Mouse (Mus musculus) embryonic facial prominence, embryonic 14.5 days (tissue): ENCODE measurements at regions not wholly inside any gene's neighbourhood (a gene's known extent, or its start where the extent isn't known, plus 50 kb on each side); places are given as distances from the start of the nearest gene placed in this dataset.

Source experiments
- ATAC-seq: fragments of 200-750 bp; cut with Nextera tagmentation; 2 replicates; pipeline ENCODE4 v1.8.0; 2017; ENCODE audit warnings: low read depth, moderate number of reproducible peaks, moderate TSS enrichment
- DNase-seq: peaks from one replicate; pipeline ENCODE4 v3.0.0-alpha.2; 2015; ENCODE audit warnings: low spot score
- H3K27ac ChIP-seq: fragments of 300-500 bp; sonication (generic); replicated peaks from 2 replicates; pipeline ENCODE4 v1.5.1; 2014; ENCODE audit warnings: low read depth, mild to moderate bottlenecking, low read length, moderate library complexity
- H3K27me3 ChIP-seq: fragments of 300-500 bp; sonication (generic); replicated peaks from 2 replicates; pipeline ENCODE4 v1.6.1; 2014; ENCODE audit warnings: low read length; ENCODE audit not compliant: control insufficient read depth, insufficient read depth
- H3K36me3 ChIP-seq: fragments of 300-500 bp; sonication (generic); 2 replicates; pipeline ENCODE4 v1.6.1; 2014; ENCODE audit warnings: low read length, mixed read lengths; ENCODE audit not compliant: control insufficient read depth, insufficient read depth
- H3K4me1 ChIP-seq: fragments of 300-500 bp; sonication (generic); 2 replicates; pipeline ENCODE4 v1.6.1; 2014; ENCODE audit warnings: antibody characterized with exemption, low read length; ENCODE audit not compliant: control insufficient read depth, insufficient read depth
- H3K4me2 ChIP-seq: fragments of 300-500 bp; sonication (generic); 2 replicates; pipeline ENCODE4 v1.6.1; 2014; ENCODE audit warnings: low read depth, mild to moderate bottlenecking, low read length, moderate library complexity, mixed read lengths
- H3K4me3 ChIP-seq: fragments of 300-500 bp; sonication (generic); 2 replicates; pipeline ENCODE4 v1.5.1; 2014; ENCODE audit warnings: low read depth, mild to moderate bottlenecking, low read length
- H3K9ac ChIP-seq: fragments of 300-500 bp; sonication (generic); 2 replicates; pipeline ENCODE4 v1.6.1; 2014; ENCODE audit warnings: low read depth, mild to moderate bottlenecking, low read length, moderate library complexity, mixed read lengths
- H3K9me3 ChIP-seq: fragments of 300-500 bp; sonication (generic); 2 replicates; pipeline ENCODE4 v1.6.1; 2016; ENCODE audit warnings: low read length; ENCODE audit not compliant: control insufficient read depth
- WGBS: fragments of 180-500 bp; shearing (Covaris S2); extraction: QIAGEN DNeasy Blood & Tissue Kit; methylation state at CpG from one replicate; pipeline ENCODE4 v1.1.7; 2014; 5-methylcytosine and 5-hydroxymethylcytosine counted together

DNA sequence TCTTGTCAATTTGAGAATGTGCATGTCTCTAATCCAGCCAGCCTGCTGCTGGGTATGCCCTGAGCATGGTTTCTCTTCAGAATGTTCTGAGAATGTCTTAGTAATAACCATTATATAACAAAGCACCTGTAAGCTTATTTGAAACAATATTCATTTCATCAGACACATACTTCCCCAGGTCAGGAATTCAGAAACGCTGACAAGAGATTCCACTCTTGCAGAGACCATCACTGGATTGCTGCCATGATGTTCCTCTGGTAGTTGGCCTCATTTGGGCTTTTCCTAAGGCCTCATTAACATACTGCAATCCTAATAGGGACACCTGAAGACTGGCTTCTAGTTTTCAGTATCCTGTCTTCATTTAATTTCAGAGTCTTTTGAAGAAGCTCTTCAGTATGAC is 642.5 kb upstream of the Adamts5 start:
- H3K9me3 ChIP-seq, result no peaks in the 10 kb centered on the region
- H3K4me2 ChIP-seq, result no peak overlapping the region
- no peaks in the 10 kb centered on the region for H3K36me3 ChIP-seq
- no peak overlapping the region for H3K4me3 ChIP-seq
- no peak overlapping the region for H3K9ac ChIP-seq
- H3K27me3 ChIP-seq, result no peaks in the 10 kb centered on the region
- no peak for ATAC-seq
- H3K27ac ChIP-seq, result no peak overlapping the region
- H3K4me1 ChIP-seq, result no peaks in the 10 kb centered on the region
- WGBS, result 69% methylated on average over 1 of the region's 1 CpGs
- DNase-seq, result no peak

DNA sequence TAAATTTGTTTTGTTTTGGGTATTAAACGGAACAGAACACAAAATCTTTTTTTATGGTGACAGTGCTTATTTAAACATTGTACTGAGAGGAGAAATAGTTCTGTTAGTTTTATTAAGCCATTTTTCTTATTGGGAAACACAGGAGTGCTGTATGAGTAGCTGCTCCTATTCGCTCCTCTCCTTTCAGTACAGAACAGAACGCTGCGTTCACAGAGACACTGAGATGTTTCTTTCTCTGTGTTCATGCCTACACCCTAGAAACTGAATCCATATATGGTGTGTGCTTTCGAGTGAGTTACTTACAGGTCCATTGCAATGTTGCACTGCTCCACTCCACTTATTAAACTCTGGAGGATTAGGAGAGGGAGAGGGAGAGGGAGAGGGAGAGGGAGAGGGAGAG is 634.9 kb upstream of the Adamts5 start:
- no peaks in the 10 kb centered on the region for H3K36me3 ChIP-seq
- no peaks in the 10 kb centered on the region for H3K9me3 ChIP-seq
- DNase-seq (peak; percentile 9), ATAC-seq (no peak)
- H3K27me3 ChIP-seq, result no peaks in the 10 kb centered on the region
- no peak overlapping the region for H3K9ac ChIP-seq
- no peak overlapping the region for H3K4me2 ChIP-seq
- 61% methylated on average over 5 of the region's 5 CpGs for WGBS
- no peak overlapping the region for H3K4me3 ChIP-seq
- H3K4me1 ChIP-seq, result no peaks in the 10 kb centered on the region
- no peak overlapping the region for H3K27ac ChIP-seq

DNA sequence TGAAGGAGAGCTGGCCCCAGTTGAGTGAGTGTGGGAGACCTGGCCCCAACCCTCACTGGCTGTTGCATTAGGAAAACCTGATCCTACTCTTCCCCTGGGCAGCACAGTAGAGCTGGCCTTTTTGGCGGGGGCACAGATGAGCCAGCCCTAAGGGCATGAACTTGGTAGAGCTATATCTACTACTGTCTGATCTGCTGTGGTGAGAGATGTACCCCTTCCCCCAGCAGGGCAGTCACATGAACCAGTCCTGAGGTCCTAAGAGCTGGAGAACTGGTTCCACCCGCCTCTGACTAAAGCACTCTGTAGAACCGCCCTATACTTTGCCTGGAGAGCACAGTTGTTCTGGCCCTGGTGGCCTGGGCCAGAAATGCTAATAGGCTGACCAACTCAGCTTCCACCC is 622.5 kb upstream of the Adamts5 start:
- Histone ChIP-seq H3K4me1 (no peaks in the 10 kb centered on the region), H3K36me3 (no peaks in the 10 kb centered on the region), H3K9me3 (no peaks in the 10 kb centered on the region), H3K9ac (no peak overlapping the region), H3K27ac (no peak overlapping the region), H3K27me3 (no peaks in the 10 kb centered on the region), H3K4me3 (no peak overlapping the region), H3K4me2 (no peak overlapping the region)
- DNase-seq (no peak), ATAC-seq (no peak)
- 82% methylated on average over 3 of the region's 3 CpGs for WGBS

DNA sequence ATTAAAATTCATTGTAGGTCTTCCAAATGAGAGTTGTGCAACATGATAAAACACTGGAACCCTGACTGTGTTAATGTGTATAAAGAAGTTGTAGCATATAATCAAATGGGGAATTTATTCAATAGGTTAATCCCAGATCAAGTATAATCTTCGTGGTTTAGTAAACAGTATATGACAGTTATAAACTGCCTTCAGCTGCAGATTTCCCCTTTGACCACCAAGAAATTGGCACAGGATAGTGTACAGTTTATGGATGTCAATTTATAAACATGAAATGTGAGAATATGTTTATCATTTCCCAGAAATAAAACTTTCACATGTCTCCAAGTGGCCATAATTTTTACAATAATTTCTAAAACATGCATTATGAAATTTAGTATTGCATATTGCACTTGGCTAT is 615.3 kb upstream of the Adamts5 start:
- Histone ChIP-seq H3K4me3 (no peak overlapping the region), H3K4me1 (no peaks in the 10 kb centered on the region), H3K9ac (no peak overlapping the region), H3K27ac (no peak overlapping the region), H3K27me3 (no peaks in the 10 kb centered on the region), H3K36me3 (no peaks in the 10 kb centered on the region), H3K4me2 (no peak overlapping the region), H3K9me3 (no peaks in the 10 kb centered on the region)
- DNase-seq (no peak), ATAC-seq (no peak)
- WGBS, result 43% methylated on average over 1 of the region's 1 CpGs

DNA sequence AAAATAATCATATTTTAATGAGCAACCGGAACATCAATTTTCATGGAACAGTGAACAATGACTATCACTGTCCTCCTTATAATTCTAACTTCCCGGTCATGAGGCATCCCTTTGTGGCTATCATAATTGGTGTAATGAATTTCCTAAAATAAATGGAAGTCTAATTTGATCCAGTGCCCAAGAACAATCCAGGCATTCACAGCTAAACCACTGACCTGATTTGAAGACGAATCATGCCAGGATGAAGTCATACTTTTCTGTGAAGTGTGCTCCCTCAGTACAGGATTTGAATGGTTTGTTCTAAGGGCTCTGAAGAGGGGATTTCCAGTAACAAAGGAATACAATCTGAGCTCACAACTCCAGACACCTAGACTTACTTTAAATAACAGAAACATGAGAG is 614.5 kb upstream of the Adamts5 start:
- DNase-seq (peak; percentile 69), ATAC-seq (peak; percentile 90)
- Histone ChIP-seq H3K27ac (no peak overlapping the region), H3K27me3 (no peaks in the 10 kb centered on the region), H3K9me3 (no peaks in the 10 kb centered on the region), H3K4me1 (no peaks in the 10 kb centered on the region), H3K4me2 (no peak overlapping the region), H3K36me3 (no peaks in the 10 kb centered on the region), H3K9ac (no peak overlapping the region), H3K4me3 (no peak overlapping the region)
- WGBS, result 35% methylated on average over 3 of the region's 3 CpGs

DNA sequence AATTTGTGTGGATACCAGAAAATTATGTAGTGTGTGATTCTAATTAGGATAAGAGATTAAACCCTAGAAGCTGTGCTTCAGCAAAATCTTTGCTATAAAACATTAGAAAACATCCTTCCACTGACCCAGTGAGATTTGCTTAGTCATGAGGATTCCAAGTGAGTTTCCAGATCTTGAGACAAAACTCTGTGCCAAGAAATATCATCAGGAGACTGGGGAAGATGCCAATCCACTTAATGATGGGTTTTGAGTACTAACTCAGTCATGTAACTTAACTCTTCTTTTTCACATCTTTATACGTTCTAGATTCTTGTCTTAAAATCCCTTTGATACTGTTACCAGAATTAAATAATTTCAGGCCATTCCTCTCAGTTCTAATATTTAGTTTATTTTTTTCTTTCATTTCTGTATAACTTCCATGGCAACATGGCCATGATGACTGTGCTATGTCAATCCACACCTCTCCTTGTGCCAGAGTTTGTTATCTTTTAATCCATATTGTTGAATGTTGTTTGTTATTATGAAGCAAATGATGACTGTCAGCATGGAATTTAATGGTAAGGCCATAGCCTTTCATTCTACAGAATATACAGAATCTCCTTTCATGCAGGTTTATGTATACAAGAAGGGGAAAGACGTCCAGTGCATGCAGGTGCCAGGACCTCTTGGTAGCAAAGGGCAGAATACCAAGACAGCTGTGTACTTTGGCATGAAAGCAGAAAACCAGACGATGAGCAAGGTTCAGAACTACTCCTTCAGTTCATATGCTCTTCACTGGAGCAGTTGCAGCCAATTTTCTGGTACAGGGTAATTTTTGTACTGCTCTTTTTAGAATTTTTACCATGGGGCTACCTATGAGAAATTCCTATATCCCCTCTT is 599.7 kb upstream of the Adamts5 start:
- H3K4me2 ChIP-seq, result no peak overlapping the region
- H3K36me3 ChIP-seq, result no peaks in the 10 kb centered on the region
- no peak overlapping the region for H3K27ac ChIP-seq
- no peaks in the 10 kb centered on the region for H3K27me3 ChIP-seq
- no peaks in the 10 kb centered on the region for H3K4me1 ChIP-seq
- ATAC-seq (no peak), DNase-seq (peak; percentile 49)
- H3K9me3 ChIP-seq, result no peaks in the 10 kb centered on the region
- H3K9ac ChIP-seq, result no peak overlapping the region
- WGBS, result 42% methylated on average over 3 of the region's 3 CpGs
- H3K4me3 ChIP-seq, result no peak overlapping the region

DNA sequence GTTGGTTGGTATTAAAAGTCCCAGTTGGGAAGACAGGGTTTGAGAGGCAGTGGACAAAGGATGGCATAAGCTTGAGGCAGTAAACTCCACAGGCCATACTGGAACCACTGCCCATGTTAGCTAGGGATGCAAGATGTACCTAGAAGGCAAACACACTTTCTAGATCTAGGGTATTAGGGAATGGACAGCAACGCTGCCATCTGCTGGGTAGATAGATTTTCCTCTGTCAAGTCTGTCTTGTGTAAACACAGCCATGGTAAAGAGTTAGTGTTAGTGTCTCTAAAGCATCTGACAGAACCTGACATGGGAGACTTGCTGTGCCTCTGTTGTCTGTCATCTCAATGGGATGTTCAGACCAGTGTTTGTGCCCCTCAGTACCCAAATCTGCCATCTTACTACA is 573.5 kb upstream of the Adamts5 start:
- no peak overlapping the region for H3K4me2 ChIP-seq
- no peaks in the 10 kb centered on the region for H3K9me3 ChIP-seq
- H3K4me1 ChIP-seq, result no peaks in the 10 kb centered on the region
- H3K27me3 ChIP-seq, result no peaks in the 10 kb centered on the region
- no peak overlapping the region for H3K9ac ChIP-seq
- ATAC-seq (no peak), DNase-seq (no peak)
- H3K36me3 ChIP-seq, result no peaks in the 10 kb centered on the region
- H3K4me3 ChIP-seq, result no peak overlapping the region
- WGBS, result 41% methylated on average over 1 of the region's 1 CpGs
- no peak overlapping the region for H3K27ac ChIP-seq

DNA sequence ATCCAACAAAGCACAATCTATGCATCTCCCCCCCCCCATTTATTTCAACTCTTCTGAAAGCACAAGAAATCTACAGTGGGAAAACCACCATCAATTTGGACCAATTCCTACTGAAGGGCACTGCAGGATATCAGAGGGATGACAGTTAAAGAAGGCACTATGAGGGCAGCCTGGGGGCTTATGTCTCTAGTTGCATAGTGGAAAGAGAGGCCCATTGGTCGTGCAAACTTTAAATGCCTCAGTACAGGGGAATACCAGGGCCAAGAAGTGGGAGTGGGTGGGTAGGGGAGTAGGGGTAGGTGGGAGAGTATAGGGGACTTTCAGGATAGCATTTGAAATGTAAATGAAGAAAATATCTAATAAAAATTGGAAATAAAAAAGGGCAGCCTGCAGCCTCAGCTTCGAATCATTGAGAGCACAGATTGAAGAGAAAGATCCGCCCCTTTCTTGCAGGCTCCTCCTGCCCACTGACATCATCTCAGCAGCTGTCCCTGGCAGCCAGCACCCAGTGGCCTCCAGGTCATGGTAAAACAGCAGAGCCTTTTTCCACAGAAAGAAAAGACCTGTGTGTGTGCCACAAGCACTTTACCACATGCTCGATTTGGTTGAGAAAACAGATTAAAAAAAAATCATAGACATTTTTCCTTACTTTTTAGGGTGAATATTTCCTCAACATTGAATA is 571.6 kb upstream of the Adamts5 start:
- Histone ChIP-seq H3K27me3 (no peaks in the 10 kb centered on the region), H3K4me2 (no peak overlapping the region), H3K4me3 (no peak overlapping the region), H3K9ac (no peak overlapping the region), H3K9me3 (no peaks in the 10 kb centered on the region), H3K36me3 (no peaks in the 10 kb centered on the region), H3K4me1 (no peaks in the 10 kb centered on the region), H3K27ac (no peak overlapping the region)
- peak; percentile 41 for DNase-seq
- ATAC-seq, result 0 out of 2 replicates have a peak, but pooled peaks have one; percentile 50
- 41% methylated on average over 4 of the region's 4 CpGs for WGBS
